Mouse (Mus musculus) right cerebral cortex, adult 2 months (tissue): ENCODE measurements around the gene AI854703.
"Not testable (repeated sequence)": the region's sequence is repeated elsewhere in the genome, so short reads cannot be mapped to it uniquely, and the experiment has no call there.

ENCODE experiments used
- DNase-seq, 2 experiments: peaks; one replicate each; pipeline ENCODE4 v3.0.0; 2021 to 2022; ENCODE audit warnings: low spot score in 2 of 2

Gene AI854703

DNA sequence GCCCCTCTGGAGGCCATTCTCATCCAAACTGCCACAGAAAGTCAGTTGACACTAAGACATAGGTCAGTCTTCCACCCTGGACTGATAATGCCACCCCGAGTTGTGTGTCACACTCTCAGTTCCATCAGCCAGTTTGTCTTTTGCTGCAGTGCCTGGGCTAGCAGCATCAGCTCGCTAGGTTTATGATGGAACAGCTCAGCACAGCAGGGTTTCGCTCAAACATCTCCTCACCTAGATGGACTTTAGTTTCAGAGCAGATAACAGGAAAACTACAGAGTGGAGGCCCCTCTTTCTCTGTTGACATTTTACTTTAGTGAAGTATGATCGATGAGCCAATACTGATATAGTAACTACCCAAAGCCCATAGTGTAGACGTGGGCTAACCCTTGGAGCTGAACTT lies 11.8 kb upstream of the AI854703 start:
- DNase-seq: no peak

DNA sequence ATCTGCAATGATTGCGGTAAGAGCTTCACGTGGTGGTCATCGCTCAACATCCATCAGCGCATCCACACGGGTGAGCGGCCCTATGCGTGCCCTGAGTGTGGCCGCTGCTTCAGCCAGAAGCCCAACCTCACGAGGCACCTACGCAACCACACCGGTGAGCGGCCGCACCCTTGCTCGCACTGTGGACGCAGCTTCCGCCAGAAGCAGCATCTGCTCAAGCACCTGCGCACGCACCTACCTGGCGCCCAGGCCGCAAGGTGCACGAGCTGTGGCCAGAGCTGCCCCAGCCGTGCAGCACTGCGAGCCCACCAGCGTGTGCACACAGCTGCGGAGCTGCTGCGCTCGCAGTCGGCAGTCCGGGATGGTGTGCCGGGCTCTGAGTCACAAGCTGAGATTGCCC lies 6.5 kb upstream of the AI854703 start:
- no peak for DNase-seq

DNA sequence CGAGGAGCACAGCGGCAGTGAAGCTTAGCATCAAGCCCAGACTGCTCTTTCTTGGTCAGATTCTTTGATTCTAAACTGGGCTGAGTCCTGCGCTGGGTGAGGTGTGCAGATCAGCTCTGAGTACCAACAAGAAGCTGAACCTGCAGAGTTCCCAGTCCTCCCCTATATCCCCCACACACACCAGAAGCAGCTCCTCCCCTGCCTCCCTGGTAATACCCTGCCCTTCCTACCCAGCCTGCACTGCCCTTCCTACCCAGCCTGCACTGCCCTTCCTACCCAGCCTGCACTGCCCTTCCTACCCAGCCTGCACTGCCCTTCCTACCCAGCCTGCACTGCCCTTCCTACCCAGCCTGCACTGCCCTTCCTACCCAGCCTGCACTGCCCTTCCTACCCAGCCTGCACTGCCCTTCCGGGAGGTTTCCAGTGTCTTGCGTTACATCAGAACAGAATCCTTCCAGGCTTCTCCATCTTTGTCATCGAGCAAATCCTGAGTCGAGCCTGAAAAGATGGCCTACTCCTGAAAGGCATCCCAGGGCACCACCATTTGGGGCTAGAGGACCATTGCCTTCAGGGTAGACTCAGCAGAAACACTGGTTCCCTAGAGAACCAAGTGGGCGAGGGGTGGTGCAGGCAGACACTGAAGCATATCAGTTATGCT lies 4.2 kb upstream of the AI854703 start:
- not testable (repeated sequence) for DNase-seq

DNA sequence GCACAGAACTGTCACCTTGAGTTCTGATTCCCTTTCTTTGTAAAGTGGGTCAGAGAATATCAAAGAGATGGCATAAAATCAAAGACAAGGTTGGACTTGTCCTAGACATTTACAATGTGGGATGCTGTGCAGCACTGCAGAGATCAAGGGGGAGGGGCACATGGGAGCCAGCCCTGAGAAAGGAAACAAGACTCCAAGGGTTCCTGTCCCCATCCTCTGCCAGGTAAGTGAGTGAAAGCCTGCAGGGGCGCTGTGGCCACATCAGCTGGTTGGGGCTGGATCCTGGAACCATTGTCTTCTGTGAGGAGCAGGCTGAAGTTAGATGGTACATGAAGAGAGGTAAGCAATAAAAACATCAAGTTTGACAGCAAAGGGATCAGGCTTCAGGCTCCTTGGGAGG lies 3.1 kb upstream of the AI854703 start:
- no peak for DNase-seq

DNA sequence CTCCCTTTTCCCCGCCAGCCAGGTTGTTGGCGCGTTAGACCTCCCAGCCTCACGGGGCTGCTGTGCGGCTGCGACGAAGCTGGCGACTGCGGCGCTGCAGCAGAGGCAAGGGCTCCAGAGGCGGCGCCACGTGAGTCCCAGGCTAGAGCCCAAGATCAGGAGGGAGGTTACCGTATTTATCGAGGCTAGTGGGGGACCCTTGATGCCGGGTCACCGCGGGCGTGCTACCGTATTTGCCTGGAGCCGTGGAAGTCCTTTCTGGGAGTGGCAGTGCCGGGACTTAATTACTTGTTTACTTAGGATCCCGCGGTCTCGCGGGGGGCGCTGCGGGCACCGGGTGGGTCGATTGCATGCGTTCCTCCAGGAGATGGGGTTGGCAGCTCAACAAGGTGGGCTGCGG lies 420 bp downstream of the AI854703 start:
- peak; percentile 65 to 75 for DNase-seq

DNA sequence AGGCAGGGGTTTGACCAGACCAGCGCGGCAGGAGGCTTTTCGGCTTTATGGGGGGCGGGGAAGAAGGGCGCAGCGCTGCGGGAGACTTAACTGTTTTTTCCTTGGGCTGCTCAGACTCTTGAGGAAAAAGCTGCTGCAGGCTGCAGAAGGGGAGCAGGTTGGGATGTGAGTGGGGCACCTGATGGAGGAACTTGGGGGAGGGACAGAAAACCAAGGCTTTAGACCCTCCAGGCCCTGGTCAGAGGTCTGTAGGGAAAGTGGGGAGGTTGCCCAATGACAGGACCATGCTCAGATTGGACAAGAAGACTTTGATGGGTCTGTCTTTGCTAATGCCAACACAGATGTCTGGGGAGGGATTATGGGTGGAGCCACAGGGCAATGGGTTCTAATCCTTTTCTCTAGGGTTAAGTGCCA lies 954 bp downstream of the AI854703 start:
- DNase-seq: peak in 1 of 2 experiments; percentile 36

DNA sequence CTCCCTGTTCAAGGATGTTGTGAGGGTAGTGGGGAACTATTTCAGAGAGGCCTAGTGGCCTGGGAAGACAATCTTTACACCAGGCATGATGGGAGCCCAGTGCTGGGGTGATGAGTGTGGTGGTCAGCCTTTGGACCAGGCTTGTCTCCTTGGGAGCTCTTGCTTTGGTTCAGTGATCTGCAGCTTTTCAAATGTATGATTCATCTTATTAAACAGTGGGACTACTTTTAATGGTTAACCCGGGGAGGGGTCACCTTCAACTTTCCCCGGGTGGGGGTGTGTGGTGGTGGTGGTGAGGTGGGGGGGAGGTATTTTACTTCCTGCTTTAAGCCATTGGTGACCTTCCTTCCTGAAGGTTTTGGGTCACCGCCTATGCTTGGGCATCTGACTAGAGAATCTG lies 1.8 kb downstream of the AI854703 start:
- DNase-seq: no peak

DNA sequence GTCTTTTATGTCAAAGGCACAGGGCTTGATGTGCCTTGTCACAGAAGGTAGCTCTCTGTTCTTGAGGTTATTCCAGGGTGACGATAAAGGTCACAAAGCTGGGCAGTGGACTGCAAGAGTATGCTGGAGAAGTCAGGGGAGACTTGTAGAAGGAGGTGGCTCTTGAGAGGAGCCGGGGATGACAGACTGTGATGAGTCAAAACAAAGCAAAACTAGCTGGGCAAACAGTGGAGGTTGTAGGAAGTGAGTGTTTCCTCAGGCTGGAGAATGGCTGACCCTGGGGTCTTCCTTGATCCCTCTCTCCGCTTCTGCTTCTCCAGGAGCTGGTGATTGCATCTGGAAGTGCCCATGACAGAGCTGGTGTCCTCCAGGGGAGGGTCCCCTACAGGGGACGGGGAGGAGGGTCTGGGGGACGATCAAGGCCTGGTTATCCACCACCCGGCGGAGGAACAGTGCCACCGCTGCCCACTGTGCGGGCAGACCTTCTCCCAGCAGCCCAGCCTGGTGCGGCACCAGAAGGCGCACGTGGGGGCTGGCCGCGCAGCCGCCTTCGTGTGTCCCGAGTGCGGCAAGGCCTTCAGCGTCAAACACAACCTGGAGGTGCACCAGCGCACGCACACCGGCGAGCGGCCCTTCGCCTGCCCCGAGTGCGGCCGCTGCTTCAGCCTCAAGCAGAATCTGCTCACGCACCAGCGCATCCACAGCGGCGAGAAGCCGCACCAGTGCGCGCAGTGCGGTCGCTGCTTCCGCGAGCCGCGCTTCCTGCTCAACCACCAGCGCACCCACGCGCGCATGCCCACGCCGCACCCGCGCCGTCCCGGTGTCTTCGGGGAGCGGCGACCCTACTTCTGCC lies 2.5 kb downstream of the AI854703 start:
- DNase-seq: peak; percentile 49 to 66

DNA sequence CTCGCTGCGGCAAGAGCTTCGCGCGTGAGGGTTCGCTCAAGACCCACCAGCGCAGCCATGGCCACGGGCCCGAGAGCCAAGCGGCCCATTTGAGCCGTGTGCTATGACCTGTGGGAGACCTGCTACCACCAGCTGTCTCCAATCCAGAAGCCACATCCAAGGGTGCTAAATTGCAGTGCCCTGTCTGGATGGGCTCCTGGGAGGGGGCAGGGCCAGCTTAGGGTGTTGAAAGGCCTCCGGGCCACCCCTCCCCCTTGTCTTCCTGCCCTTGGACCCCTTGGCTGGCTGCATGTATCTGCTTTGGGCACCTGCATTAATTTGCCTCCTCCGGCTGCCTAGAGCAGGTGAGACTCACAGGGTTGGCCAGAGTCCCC lies 3.1 kb downstream of the AI854703 start:
- no peak for DNase-seq

DNA sequence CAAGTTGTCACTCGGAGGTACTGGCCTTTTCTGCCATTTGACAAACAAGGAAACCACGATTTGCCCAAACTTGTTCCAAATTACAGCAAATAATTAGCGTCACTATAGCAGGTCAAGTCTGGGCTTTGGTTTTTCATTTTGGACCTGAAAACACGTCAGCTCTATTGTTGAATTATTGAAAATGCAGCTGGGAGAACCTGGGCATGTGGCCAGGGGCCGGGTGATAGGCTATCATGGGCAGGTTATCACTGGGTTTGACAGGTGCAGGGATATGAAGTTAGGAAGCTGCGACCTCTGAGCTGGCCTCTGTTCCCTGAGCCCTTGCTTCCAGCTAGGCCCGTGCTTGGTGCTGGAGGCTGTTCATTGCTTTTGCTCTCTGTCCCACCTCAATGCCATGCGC lies 4.3 kb downstream of the AI854703 start:
- no peak for DNase-seq

DNA sequence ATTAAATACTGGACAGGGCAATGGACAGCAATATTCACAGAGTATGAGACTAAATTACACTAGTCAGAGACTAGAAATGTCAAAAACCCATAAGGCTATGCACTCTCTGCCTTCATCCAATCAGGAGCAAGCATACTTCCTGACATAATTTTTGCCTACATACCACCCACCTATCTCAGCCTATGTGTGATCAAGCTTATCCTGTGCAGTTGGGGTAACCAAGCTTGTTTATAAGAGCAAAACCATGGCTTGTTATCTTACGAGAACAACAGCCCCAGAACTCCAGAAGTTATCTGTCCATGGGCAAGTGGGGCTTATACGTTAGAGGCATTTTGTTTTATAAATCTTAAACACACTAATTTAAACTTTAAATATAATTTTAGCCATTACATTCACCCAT lies 8.5 kb downstream of the AI854703 start:
- no peak for DNase-seq

DNA sequence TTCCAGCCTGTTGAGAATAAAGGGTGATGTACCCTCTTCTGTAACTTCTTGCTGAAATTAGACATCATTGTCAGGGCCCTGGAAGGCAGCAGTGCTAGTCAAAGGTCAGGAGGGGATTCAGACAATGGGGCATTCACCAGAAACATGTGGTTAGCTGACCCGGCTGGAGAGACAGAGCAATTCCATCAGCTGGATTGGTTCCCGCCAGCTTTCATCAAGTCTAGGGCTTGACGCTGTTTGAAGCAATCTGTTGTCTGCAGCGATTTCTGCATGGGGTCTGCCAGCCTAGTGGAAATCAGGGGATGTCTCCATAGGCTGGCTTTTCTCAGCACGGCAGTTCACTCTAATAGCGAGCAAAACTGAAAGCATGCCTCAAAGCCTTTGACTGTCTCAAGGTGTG lies 10.0 kb downstream of the AI854703 start:
- no peak for DNase-seq

DNA sequence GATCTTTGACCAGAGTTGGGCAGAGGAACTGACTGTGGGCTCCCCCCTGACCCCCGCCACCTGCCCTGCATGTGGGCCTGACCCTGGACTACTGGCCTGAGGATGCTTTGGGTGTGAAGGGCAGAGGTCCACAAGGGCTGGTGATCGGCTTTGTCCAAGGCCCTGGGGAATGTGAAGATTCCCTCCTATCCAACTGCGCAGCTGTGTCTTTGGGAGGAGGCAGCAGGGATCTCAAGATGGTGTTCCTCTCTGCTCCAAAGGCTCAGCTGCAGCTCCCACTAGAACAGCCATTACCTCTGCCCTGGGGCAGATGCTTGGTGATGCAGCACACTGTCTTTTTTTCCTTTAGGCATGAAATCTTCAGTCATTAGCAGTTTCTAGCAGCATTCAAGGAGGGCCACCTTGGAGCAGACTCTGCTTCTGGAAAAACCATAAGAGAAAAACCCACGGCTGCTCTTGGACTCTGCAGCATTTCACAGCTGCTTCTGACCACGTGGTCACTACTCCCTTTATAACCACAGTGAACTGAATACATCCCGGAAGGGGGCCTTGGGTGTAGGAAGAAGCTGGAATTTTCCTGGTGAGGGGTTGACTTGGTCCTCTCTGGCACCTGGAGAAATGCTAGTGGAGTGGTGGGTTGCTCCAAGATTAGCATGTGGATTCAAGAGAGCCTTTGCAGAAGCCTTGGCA lies 11.4 kb downstream of the AI854703 start:
- no peak for DNase-seq

DNA sequence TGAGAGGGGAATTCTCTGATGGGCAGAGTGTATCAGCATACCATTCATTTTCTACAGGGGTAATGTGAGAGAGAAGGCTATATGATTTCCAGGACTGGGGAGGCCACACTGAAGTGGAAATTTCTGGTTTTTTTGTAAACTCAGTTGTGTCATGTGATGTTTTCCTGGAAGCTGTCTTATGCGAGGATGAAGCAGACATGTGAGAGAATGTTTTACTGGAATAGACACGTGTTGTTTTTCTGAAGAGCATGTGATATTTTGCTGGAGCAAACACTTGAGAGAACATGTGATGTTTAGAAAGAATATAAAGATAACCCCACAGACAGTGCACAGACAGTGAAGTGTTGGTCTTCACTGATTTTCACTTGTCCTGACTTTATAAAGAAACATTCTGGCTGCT lies 12.0 kb downstream of the AI854703 start:
- no peak for DNase-seq

DNA sequence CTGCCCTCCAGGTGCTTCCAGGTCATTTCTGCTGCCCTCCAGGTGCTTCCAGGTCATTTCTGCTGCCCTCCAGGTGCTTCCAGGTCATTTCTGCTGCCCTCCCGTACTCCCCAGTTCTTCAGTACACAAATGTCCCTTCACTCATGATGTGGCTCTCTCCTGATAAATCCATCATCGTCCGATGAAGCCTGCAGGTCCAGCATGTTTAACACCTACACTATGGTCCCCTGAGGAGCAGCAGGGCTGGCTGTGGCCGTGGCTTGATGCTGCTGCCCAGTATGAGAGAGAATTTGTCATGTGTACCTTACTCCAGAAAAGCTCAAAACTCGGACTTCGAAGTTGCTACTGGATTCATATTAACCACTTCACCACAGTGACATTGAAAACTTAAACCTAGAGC lies 14.8 kb downstream of the AI854703 start:
- DNase-seq: no peak

DNA sequence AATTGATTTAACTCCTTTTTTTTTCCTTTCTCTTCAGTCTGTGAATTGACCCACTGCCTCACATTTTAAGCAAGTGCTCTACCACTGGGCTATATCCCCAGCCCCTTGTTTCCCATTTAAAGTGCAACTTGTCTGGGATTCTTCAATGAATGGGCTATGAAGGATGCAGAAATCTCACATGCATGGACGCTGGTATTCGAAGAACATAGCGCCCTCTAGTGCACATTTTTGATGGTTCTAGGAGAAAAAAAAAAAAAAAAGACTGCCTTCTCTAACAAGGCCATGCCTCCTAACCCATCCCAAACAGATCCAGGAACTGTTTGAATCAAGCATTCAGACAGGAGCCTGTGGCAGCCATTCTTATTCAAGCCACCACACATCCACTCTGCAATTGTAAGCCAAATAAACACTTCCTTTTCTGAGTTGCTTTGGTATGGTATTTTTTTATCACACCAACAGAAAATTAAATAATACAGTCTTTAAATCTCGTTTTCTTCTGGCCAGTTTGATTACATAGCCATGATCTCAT lies 16.3 kb downstream of the AI854703 start:
- DNase-seq: peak in 1 of 2 experiments; percentile 40

DNA sequence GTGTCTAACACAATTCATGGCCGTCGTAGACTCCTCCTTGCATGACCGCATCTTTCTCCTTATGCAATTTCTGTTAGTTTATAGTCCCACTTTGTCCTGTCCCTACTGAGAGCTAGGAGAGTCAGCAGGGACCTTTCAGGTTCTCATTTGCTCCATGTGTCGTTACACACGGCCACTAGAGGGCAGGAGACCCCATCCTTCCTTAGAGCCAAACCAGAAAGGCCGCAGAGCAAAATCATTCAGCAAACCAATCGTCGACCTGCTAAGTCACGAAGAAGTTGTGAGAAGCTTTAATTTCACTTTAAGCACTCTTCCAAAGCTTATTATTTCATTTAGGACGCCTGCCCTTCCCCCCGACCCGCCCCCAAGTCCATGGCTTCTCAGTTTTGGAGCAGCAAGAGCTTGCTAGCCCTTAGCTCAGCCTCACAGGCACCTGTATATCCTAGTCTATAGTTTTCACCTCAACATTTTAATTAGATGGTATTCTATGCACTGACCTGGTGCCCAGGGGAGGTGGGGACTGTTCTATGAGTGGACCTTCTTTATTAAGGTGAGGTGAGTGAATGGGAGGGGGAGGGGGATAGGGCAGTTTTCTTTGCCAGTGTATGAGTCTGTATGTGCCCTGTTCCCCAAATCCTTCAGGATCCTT lies 19.2 kb downstream of the AI854703 start:
- peak; percentile 70 to 79 for DNase-seq

DNA sequence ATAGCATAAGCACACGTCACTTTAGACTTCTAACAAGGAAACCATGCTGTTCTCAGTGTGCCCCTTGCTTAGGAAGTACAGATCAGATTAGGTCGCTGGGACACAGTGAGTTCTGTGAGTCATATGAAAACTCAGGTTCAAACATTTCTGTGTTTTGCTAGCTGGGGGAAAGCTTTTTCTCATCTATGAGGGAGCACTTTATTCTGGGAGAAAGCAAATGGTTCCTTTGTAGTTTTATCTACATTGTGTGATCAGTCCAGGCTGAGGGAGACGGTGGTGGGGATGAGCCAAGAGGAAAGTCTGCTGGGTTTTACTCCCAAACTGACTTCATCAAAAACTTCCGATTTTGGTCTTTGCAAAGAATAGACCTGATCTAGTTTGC lies 19.7 kb downstream of the AI854703 start:
- no peak for DNase-seq

DNA sequence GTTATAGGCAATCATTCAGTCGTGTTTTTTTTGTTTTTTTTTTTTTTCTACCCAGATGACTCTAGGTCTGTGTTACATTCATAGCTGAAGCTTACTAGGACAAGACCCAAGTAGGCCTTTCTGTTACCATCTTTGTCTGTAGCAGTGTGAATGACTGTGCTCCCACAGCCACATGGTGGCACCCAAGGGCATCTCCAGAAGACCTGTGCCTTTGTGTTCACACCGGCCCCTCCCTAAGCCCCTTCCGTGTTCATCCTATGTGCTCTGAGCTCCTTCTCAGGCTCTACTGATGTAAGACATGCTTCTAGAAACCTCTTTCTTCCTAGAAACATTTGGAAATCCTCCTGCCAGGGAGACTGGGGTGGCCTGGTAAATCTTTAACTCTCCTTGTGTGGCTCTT lies 20.4 kb downstream of the AI854703 start, which contains the start of gene Gimap8:
Gene Gimap8, plus strand, starts transcription at position 240 of the 400 bp plus-strand sequence.
- DNase-seq: no peak

DNA sequence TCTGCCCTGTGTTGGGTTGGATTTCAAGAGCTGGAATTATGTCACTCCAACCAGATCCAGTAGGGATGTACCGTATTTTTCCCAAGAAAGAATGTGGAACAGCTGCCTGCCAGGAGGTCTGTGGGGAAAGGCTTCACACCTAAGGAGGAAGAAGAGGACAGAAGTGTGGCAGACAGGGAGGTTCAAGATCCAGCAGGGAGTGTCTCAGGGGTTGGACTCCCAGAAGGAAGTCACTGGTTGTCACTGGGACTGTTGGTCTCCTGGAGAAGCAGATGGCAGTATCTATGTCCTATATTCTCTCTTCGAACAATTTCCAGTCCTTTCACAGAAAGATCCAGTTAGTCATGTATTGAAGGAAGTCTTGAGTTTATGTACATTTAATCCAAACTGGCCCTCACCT lies 21.0 kb downstream of the AI854703 start:
- no peak for DNase-seq

DNA sequence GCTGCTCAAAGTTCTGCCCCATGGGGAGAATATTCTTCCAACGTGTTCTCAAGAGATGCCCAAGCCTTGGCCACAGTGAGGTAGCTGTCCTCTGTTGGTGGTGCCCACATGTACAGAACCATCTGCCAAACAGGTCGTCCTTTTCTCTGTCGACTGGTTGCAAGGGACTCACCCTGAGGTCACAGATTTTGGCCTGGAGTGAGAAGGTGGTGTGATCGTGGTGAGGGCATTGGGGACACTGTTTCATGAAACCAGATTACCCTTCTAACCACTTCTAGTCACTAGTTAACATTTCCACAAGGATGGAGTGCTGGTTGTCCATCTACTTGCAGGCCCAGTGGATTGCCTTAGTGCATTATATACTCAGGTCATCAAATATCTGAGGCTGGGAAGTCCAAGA lies 22.2 kb downstream of the AI854703 start:
- DNase-seq: no peak

DNA sequence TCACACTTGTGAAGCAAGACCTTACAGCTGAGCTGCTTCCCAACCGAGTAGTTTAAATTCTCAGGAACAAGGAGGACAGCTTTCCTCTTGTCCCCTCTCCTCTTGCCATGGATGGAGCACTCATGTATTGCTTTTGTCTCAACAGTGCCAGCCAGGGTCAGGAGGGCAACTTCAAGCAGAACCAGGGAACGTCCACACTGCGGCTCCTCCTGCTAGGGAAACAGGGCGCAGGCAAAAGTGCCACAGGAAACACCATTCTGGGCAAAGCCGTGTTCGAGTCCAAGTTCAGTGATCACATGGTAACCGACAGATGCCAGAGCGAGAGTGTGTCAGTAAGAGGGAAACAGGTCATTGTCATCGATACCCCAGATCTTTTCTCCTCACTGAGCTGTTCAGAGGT lies 23.5 kb downstream of the AI854703 start:
- DNase-seq: no peak
